Mouse (Mus musculus) ovary, adult 18-20 months (tissue): ENCODE results near the gene Flna.

Experiments used
- DNase-seq: peaks from one replicate; pipeline ENCODE4 v3.0.0; 2022; ENCODE audit warnings: low spot score, mixed read lengths

The Flna gene

GRCm38 (mm10) chrX:74249615-74250014 is at the start of gene Flna:
Gene Flna, minus strand, starts transcription at chrX:74249820.
- DNase-seq, result peak; percentile 42

- DNase-seq, result no peak
Measured at GRCm38 (mm10) chrX:74298348-74298747, 48.7 kb upstream of the Flna start.

- peak; percentile 91 for DNase-seq
Measured at GRCm38 (mm10) chrX:74296538-74297448, 47.2 kb upstream of the Flna start, which contains the start of gene Atp6ap1. Gene Atp6ap1, plus strand, starts transcription at chrX:74297097.

- no peak for DNase-seq
Measured at GRCm38 (mm10) chrX:74293431-74293830, 43.8 kb upstream of the Flna start.

- DNase-seq, result no peak
Measured at GRCm38 (mm10) chrX:74283092-74283437, 33.4 kb upstream of the Flna start.

GRCm38 (mm10) chrX:74282395-74283091 is 32.9 kb upstream of the Flna start:
- DNase-seq, result peak; percentile 80

- DNase-seq, result peak; percentile 89
Measured at GRCm38 (mm10) chrX:74281732-74282394, 32.2 kb upstream of the Flna start, which contains the start of the genes Taz and Dnase1l1. Gene Taz, plus strand, starts transcription at chrX:74281912. Gene Dnase1l1, minus strand, starts transcription at chrX:74282337.

GRCm38 (mm10) chrX:74281041-74281731 is 31.6 kb upstream of the Flna start:
- no peak for DNase-seq

- DNase-seq, result no peak
Measured at GRCm38 (mm10) chrX:74277916-74278315, 28.3 kb upstream of the Flna start.

- no peak for DNase-seq
Measured at GRCm38 (mm10) chrX:74273422-74274322, 24.1 kb upstream of the Flna start.

GRCm38 (mm10) chrX:74270902-74271551 is 21.4 kb upstream of the Flna start:
- DNase-seq, result no peak

- peak; percentile 93 for DNase-seq
Measured at GRCm38 (mm10) chrX:74270062-74270901, 20.7 kb upstream of the Flna start, which contains the start of gene Rpl10. Gene Rpl10, plus strand, starts transcription at chrX:74270812.

GRCm38 (mm10) chrX:74269736-74270061 is 20.1 kb upstream of the Flna start:
- no peak for DNase-seq

- DNase-seq, result no peak
Measured at GRCm38 (mm10) chrX:74257746-74258145, 8.1 kb upstream of the Flna start.

GRCm38 (mm10) chrX:74254888-74255565 is 5.4 kb upstream of the Flna start:
- DNase-seq, result no peak

- peak; percentile 89 for DNase-seq
Measured at GRCm38 (mm10) chrX:74254153-74254887, 4.7 kb upstream of the Flna start, which contains the start of gene Emd. Gene Emd, plus strand, starts transcription at chrX:74254687.

GRCm38 (mm10) chrX:74248651-74249050 is 969 bp downstream of the Flna start:
- no peak for DNase-seq

GRCm38 (mm10) chrX:74246693-74247092 is 2.9 kb downstream of the Flna start:
- DNase-seq, result no peak
